Mouse (Mus musculus) cerebellum, postnatal 36 days (tissue): Measurements from ENCODE around the gene Prkab1.

Experiments
- DNase-seq, 2 experiments: peaks; one replicate each; pipeline ENCODE4 v3.0.0; 2021 to 2022; ENCODE audit warnings: mixed read lengths in 2 of 2

The Prkab1 gene

GRCm38 (mm10) chr5:116017391-116017790 is 6.9 kb downstream of the Prkab1 start:
- no peak for DNase-seq

- DNase-seq, result no peak
Observed at GRCm38 (mm10) chr5:116016542-116016941, 7.8 kb downstream of the Prkab1 start.

- no peak for DNase-seq
Observed at GRCm38 (mm10) chr5:116014237-116014636, 10.1 kb downstream of the Prkab1 start.

DNA sequence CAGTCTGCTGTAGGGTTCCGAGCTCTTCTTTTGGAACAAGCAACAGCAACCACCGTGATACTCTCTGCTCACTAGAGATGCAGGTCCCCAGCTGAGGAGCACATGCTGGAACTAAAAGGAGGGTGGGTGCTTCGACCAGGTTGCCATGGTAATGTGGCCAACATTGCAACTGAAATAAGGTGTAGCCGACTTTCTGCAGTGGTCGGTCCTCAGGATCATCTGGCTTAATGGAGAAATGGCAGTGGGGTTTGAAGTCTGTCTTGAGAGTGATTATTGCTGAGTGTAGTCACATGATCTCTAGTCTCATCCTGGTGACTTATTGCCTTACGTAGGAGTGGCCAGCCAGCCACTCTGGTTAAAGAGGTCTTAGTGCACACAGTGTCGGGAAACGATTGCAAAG is 10.5 kb downstream of the Prkab1 start:
- DNase-seq, result no peak

DNA sequence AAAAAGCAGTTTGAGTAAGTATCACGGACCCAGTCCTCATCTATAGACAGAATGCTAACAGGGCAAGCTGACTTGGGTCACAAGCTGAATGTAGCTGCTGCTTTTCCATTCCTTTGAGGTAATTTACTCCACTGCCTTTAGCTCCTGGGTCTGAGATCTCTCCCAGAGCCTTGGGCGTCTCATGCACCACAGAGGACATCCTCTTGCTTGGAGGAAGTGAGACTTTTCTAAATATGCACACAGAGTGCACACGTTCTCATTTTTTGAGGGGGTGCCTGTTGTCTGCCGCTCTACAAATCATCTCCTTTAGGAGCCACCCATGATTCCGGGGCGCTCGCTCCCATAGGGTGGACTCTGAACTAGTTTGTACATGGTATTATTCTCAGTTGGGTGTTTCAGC is 11.8 kb downstream of the Prkab1 start:
- DNase-seq, result no peak

DNA sequence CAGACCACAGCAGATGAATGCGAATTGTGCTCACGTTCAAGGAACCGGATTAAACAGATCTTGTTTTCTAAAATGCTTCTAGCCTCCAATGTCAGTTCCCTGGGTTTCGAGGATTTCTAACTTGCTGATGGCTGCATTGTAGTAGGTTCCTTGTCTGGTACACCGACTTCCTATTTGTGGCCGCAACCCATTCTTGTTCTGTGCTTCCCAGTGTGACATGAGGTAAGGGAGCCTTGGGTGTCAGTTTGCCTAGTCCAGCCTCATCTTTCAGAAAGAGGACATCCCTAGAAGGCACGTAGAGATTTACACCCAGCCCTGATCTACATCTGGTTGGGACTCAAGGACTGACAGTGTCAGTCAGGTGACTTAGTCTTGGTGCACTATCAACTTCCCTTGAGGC is 12.6 kb downstream of the Prkab1 start:
- DNase-seq, result no peak

GRCm38 (mm10) chr5:116009884-116010627 is 14.3 kb downstream of the Prkab1 start:
- DNase-seq, result no peak

GRCm38 (mm10) chr5:116009091-116009851 is 15.0 kb downstream of the Prkab1 start:
- no peak for DNase-seq

DNA sequence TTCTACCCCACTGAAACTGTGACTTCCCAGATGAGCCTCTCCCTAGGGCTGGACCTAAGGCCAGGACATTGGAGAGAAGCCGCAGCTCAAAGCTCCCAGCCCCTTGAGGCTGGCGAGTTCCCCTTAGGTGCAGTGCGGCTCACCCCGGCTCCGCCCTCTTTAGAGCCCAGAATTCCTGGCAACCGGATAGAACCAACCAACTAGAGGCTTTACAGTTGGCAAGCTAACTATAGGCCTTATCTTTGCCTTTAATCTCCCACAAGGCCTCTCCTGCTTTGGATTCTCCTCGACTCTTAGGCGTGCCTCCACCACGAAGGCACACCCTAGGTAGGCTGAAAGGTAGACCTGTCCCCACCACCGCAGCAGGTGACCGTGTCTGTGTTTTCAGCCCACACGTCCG is 16.6 kb downstream of the Prkab1 start:
- no peak for DNase-seq

GRCm38 (mm10) chr5:116006324-116007099 is 17.8 kb downstream of the Prkab1 start:
- DNase-seq, result peak; percentile 41 to 46

- DNase-seq, result no peak
Observed at GRCm38 (mm10) chr5:116004271-116004670, 20.0 kb downstream of the Prkab1 start.

- DNase-seq, result no peak
Observed at GRCm38 (mm10) chr5:116003825-116004224, 20.5 kb downstream of the Prkab1 start.

DNA sequence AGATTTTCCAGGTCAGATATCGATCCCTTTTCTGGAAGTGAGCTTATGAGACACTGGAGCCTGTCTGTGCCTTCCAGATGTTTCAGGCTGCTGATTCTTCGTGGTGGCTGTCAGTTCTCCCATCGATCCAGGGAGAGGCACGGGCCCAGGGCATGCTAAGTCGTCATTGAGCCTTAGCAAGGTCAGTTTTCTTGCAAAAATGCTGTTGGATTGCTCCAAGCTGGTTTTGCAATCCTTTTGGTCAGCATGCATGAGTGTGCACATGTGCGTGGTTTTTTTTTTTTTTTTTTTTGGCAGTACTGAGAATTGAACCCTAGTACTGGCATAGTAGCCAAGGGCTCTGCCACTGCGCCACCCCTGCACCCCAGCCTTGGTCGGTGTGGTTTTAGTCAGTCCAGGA is 21.2 kb downstream of the Prkab1 start:
- DNase-seq, result no peak

DNA sequence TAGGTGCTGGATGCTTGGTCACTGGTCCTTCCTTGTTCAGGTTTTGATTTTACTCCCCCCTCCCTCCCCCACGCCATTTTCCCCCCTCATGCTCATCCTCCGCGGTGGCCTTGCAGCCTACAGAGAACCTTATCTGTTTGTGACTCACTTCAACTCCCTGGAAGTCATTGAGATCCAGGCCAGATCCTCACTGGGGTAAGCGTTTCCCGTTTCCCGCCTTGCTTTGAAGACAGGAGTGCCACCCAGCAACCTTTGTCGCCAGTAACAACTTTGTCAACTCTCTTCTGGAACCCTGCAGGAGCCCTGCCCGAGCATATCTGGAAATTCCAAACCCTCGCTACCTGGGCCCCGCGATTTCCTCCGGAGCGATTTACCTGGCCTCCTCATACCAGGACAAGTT is 26.9 kb downstream of the Prkab1 start:
- no peak for DNase-seq

DNA sequence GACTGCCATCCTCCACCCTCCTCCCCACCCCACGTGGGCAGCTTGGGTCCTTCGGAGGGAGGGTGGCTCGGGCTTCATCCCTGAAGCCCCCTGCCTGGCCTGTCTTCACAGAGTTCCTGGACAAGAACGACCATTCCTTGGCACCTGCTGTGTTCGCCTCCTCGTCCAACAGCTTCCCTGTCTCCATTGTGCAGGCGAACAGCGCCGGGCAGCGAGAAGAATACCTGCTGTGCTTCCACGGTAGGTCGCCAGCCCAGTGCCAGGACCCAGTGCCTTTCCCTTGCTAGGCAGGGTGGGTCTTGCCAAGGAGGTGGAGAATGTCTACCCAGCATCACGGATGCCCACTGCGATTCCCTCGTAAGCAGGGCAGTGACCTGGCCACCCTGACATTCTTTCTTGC is 30.2 kb downstream of the Prkab1 start:
- DNase-seq, result peak; percentile 33 to 38

- no peak for DNase-seq
Observed at GRCm38 (mm10) chr5:115991717-115992116, 32.6 kb downstream of the Prkab1 start.

- DNase-seq, result no peak
Observed at GRCm38 (mm10) chr5:115987284-115987683, 37.0 kb downstream of the Prkab1 start.

DNA sequence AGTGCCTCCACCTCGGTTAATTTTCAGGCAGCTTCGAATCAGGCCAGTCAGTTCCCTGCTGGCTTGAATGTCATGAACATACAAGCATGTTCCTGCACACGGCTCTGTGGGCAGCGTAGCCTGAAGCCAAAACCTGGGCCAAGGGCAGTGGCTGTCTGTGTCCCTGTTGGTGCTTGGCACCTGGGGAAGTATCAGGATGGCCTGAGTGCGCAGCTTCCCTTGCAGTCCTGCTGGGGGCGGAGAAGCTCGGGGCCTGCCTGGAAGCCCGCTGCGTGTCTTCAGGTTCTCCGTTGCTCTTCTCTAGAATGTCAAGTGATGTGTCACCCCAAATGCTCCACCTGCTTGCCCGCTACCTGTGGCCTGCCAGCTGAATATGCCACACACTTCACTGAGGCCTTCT is 39.2 kb downstream of the Prkab1 start:
- DNase-seq, result peak; percentile 22 to 28

GRCm38 (mm10) chr5:115984392-115984791 is 39.9 kb downstream of the Prkab1 start:
- DNase-seq, result no peak

DNA sequence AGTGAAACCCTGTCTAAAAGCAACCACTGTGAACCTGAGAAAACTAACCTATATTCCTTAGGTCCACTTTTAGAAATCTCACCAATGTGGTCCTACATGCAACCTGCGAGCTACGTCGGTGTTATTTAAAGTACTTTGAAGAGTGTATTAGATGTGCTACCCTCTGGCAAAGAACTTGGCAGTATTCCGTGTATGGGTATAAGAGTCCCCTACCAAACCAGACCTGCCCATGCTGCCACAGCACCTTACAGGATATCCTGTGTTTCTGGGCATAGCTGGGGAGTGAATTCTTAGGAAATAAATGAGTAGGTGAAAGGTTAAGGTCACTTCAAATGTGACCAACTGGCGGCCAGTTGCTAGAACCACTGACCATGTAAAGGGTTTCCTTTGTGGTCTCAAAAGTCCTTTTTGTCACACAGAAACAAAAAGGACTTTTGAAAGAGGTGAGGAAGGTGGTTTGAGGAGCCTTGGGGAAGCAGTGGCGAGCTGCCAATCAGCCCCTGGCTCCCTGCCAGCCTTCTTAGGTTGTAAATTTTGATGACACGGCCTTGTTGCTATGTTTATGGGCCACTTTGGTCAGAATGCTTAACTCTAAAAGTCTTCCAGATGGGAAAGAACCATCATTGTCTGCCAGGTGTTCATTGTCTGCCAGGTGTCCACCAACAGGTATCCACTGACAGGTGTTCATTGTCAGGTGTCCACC is 41.5 kb downstream of the Prkab1 start:
- peak; percentile 34 to 41 for DNase-seq

- no peak for DNase-seq
Observed at GRCm38 (mm10) chr5:115980537-115980936, 43.8 kb downstream of the Prkab1 start.

DNA sequence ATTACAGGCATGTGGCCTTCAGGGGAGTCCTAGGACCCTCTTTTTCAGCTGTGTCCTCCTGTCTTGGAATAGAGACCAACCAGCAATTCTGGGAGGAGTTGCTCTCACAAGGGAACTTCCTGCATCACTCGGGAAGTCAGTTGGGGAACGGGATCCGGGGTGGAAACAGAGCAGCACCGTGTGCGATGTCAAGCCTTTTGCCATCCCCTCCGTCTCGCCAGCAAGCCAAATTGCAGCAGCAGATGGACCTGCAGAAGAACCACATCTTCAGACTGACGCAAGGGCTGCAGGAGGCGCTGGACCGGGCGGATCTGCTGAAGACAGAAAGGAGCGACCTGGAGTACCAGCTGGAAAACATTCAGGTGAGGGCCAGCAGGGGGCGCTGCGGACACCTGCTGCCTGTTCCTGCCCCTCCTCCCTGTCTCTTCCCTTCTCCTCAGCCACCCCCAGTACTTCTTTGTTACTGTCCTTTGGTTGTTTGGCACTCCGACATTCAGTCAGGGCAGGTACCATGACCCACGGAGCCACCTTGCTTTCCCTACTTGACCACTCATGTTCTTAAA is 45.1 kb downstream of the Prkab1 start:
- DNase-seq, result peak; percentile 37 to 48

- no peak for DNase-seq
Observed at GRCm38 (mm10) chr5:115978255-115978654, 46.1 kb downstream of the Prkab1 start.
